Mouse (Mus musculus): ENCODE results near the gene Aanat. TPM values are rescaled to one million over a fixed set of nuclear protein-coding genes. Genes with fewer than 3 reads are reported as not detected.

Aanat gene
- total and polyA plus RNA-seq, 3 experiments, result not detected

DNA sequence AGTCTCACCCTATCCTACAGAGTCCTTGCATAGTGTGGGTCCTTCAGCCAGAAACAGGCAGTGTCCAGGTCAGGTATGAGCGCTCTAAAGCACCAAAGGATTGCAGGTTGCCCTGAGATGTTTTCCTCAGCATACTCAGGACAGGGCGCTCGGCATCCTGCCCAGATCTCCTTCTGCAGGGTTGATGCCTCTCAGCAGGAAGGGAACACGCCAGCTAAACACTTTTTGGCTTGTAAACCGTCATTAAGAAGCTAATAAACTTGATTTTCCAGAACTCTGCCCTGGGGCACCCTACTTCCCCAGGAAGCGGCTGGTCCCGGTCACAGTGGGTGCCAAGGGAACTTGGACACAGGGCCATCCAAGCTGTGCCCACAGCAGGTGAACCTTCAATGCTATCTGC lies 32.9 kb downstream of the Aanat start:
- no peaks in the 10 kb centered on the region for H3K9me3 ChIP-seq (replicated peaks; ENCODE audit: low read length)
- no peak overlapping the region for H3K27ac ChIP-seq (ENCODE audit: insufficient read depth, low read depth)
- DNase-seq (ENCODE audit: extremely low read depth), result no peak
- no peak overlapping the region for H3K9ac ChIP-seq (ENCODE audit: insufficient read depth, low read depth)
- H3K4me3 ChIP-seq (replicated peaks in 1 of 3; ENCODE audit: low read depth in 2 of 3, low read length in 2 of 3, poor library complexity in 1 of 3), result no peak overlapping the region
- peaks cover 63 to 91% of the 10 kb centered on the region in 2 experiments for H3K4me1 ChIP-seq (ENCODE audit: control insufficient read depth in 1 of 2, insufficient read depth in 2 of 2)
- H3K36me3 ChIP-seq (replicated peaks in 1 of 2; ENCODE audit: control insufficient read depth in 1 of 2, insufficient read depth in 1 of 2, low read length in 1 of 2), result peaks cover 0 to 12% of the 10 kb centered on the region in 2 experiments
- H3K79me2 ChIP-seq (replicated peaks; ENCODE audit: control insufficient read depth, extremely low read depth, insufficient read depth, poor library complexity, severe bottlenecking), result no peaks in the 10 kb centered on the region
- in situ Hi-C loops (cut with MboI; ENCODE audit: low pct_ligation_motif_present, low pct_unique_long_range_greater_than_20kb, low sequenced_read_pairs) (no loop called here), dilution Hi-C loops (cut with MboI; ENCODE audit: extremely low pct_ligation_motif_present, extremely low pct_unique_long_range_greater_than_20kb, low sequenced_read_pairs) (no loop called here)
- H3K27me3 ChIP-seq (replicated peaks), result no peaks in the 10 kb centered on the region
- H3K4me2 ChIP-seq (ENCODE audit: insufficient read depth, low read depth, poor library complexity, severe bottlenecking), result no peak overlapping the region
- TF ChIP-seq NELFE (IDR thresholded peaks at IDR 0.05; ENCODE audit: low read depth, low read length), result no peak
- TF ChIP-seq USF1 (IDR thresholded peaks at IDR 0.05; ENCODE audit: low read depth, low read length), result no peak
- no peak for TF ChIP-seq GABPA (IDR thresholded peaks at IDR 0.05; ENCODE audit: insufficient replicate concordance, low read depth, low read length)

DNA sequence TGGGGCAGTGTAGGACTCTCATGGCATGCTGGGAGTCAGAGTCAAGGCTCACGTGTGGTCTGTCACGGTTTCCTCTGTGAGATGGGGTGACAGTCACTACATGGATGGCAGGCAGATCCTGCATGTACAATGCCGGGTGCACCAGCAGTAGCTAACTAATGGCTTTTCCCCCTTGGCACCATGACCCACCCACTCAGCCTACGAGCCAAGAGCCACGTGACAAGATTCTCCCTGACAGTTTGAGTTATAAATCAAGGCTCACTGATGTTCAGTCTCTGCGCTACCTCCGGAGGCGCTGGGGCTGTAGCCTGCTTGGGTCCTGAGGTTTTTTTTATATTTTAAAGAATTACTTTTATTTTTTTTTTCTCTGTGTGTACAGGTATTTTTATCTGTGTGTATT lies 33.3 kb downstream of the Aanat start:
- peaks cover 0 to 9% of the 10 kb centered on the region in 2 experiments for H3K36me3 ChIP-seq (replicated peaks in 1 of 2; ENCODE audit: control insufficient read depth in 1 of 2, insufficient read depth in 1 of 2, low read length in 1 of 2)
- H3K9me3 ChIP-seq (replicated peaks; ENCODE audit: low read length), result no peaks in the 10 kb centered on the region
- no peaks in the 10 kb centered on the region for H3K27me3 ChIP-seq (replicated peaks)
- in situ Hi-C loops (cut with MboI; ENCODE audit: low pct_ligation_motif_present, low pct_unique_long_range_greater_than_20kb, low sequenced_read_pairs), result no loop called here
- no peaks in the 10 kb centered on the region for H3K79me2 ChIP-seq (replicated peaks; ENCODE audit: control insufficient read depth, extremely low read depth, insufficient read depth, poor library complexity, severe bottlenecking)
- no peak overlapping the region for H3K4me2 ChIP-seq (ENCODE audit: insufficient read depth, low read depth, poor library complexity, severe bottlenecking)
- H3K4me1 ChIP-seq (ENCODE audit: control insufficient read depth in 1 of 2, insufficient read depth in 2 of 2), result peaks cover 66 to 91% of the 10 kb centered on the region in 2 experiments
- H3K27ac ChIP-seq (ENCODE audit: insufficient read depth, low read depth), result no peak overlapping the region
- TF ChIP-seq SMC3 (IDR thresholded peaks at IDR 0.05; ENCODE audit: low read depth, low read length), result no peak
- TF ChIP-seq CHD2 (IDR thresholded peaks at IDR 0.05; ENCODE audit: low read length), result no peak
- no peak for TF ChIP-seq CTCF (conservative IDR thresholded peaks at IDR 0.05 in 1 of 2, IDR thresholded peaks at IDR 0.05 in 1 of 2; ENCODE audit: low read depth in 2 of 2, low read length in 2 of 2)
- TF ChIP-seq NRF1 (IDR thresholded peaks at IDR 0.05; ENCODE audit: low read depth, low read length), result no peak
- no peak for TF ChIP-seq MEF2A (IDR thresholded peaks at IDR 0.05; ENCODE audit: borderline replicate concordance, low read depth, low read length)
- TF ChIP-seq JUND (conservative IDR thresholded peaks at IDR 0.05; ENCODE audit: low read depth, low read length), result no peak
- TF ChIP-seq RAD21 (IDR thresholded peaks at IDR 0.05; ENCODE audit: low read depth, low read length), result no peak
- no peak for TF ChIP-seq KAT2A (IDR thresholded peaks at IDR 0.05; ENCODE audit: insufficient replicate concordance, low read length)
- no peak for TF ChIP-seq RCOR1 (conservative IDR thresholded peaks at IDR 0.05; ENCODE audit: low read depth, low read length)
- no peak for TF ChIP-seq ETS1 (conservative IDR thresholded peaks at IDR 0.05; ENCODE audit: low read depth, low read length)
- TF ChIP-seq HCFC1 (IDR thresholded peaks at IDR 0.05; ENCODE audit: low read depth, low read length), result no peak
- no peak for TF ChIP-seq CHD1 (IDR thresholded peaks at IDR 0.05; ENCODE audit: low read depth, low read length)
- TF ChIP-seq MAFK (IDR thresholded peaks at IDR 0.05; ENCODE audit: insufficient replicate concordance, low read length), result no peak
- TF ChIP-seq BHLHE40 (IDR thresholded peaks at IDR 0.05; ENCODE audit: low read depth, low read length), result no peak
- no peak for TF ChIP-seq MXI1 (IDR thresholded peaks at IDR 0.05; ENCODE audit: low read depth, low read length)
- TF ChIP-seq IRF4 (IDR thresholded peaks at IDR 0.05; ENCODE audit: low read depth, low read length), result no peak
- TF ChIP-seq POLR2AphosphoS2 (IDR thresholded peaks at IDR 0.05; ENCODE audit: low read depth, low read length), result no peak
- no peak for TF ChIP-seq USF1 (IDR thresholded peaks at IDR 0.05; ENCODE audit: low read depth, low read length)
- H3K9ac ChIP-seq (ENCODE audit: insufficient read depth, low read depth), result no peak overlapping the region
- dilution Hi-C loops (cut with MboI; ENCODE audit: extremely low pct_ligation_motif_present, extremely low pct_unique_long_range_greater_than_20kb, low sequenced_read_pairs), result no loop called here
- no peak overlapping the region for H3K4me3 ChIP-seq (replicated peaks in 1 of 3; ENCODE audit: low read depth in 2 of 3, low read length in 2 of 3, poor library complexity in 1 of 3)
- DNase-seq (ENCODE audit: extremely low read depth), result no peak
